Mouse (Mus musculus) stomach, embryonic 15.5 days (tissue): Measurements from ENCODE around the gene Kcnn1. TPM values are rescaled to one million over a fixed set of nuclear protein-coding genes. Genes with fewer than 3 reads are reported as not detected.

Experiments used
- ATAC-seq: fragments of 200-750 bp; cut with Nextera tagmentation; 2 replicates; pipeline ENCODE4 v1.8.0; 2017; ENCODE audit warnings: low read depth, moderate number of reproducible peaks, moderate TSS enrichment; ENCODE audit not compliant: insufficient read depth, low FRiP score
- H3K27ac ChIP-seq: fragments of 300-500 bp; sonication (generic); 2 replicates; pipeline ENCODE4 v1.5.1; 2015; ENCODE audit warnings: mild to moderate bottlenecking, inconsistent platforms
- H3K27me3 ChIP-seq: fragments of 300-500 bp; sonication (generic); replicated peaks from 2 replicates; pipeline ENCODE4 v1.6.1; 2015; ENCODE audit warnings: inconsistent platforms
- H3K36me3 ChIP-seq: fragments of 300-500 bp; sonication (generic); 2 replicates; pipeline ENCODE4 v1.6.1; 2015; ENCODE audit warnings: inconsistent platforms
- H3K4me1 ChIP-seq: fragments of 300-500 bp; sonication (generic); 2 replicates; pipeline ENCODE4 v1.6.1; 2015; ENCODE audit warnings: inconsistent platforms
- H3K4me2 ChIP-seq: fragments of 300-500 bp; sonication (generic); 2 replicates; pipeline ENCODE4 v1.6.1; 2015; ENCODE audit warnings: mild to moderate bottlenecking, inconsistent platforms
- H3K4me3 ChIP-seq: fragments of 300-500 bp; sonication (generic); replicated peaks from 2 replicates; pipeline ENCODE4 v1.5.1; 2015; ENCODE audit warnings: inconsistent platforms
- H3K9ac ChIP-seq: fragments of 300-500 bp; sonication (generic); 2 replicates; pipeline ENCODE4 v1.6.1; 2015; ENCODE audit warnings: inconsistent platforms
- H3K9me3 ChIP-seq: fragments of 300-500 bp; sonication (generic); 2 replicates; pipeline ENCODE4 v1.6.1; 2016; ENCODE audit warnings: inconsistent platforms
- WGBS: fragments of 180-500 bp; shearing (Covaris S2); methylation state at CpG from one replicate; pipeline ENCODE4 v1.1.7; 2015; 5-methylcytosine and 5-hydroxymethylcytosine counted together
- polyA plus RNA-seq: library from polyadenylated mRNA; unstranded; fragments of >200 nt; fragmentation: Nextera tagmentation; extraction: Ambion mirVana; gene quantifications from 2 replicates; pipeline ENCODE4 v1.2.1, GENCODE M21; 2015

Gene Kcnn1
- polyA plus RNA-seq: 1.5 and 2.1 TPM in 2 replicates

DNA sequence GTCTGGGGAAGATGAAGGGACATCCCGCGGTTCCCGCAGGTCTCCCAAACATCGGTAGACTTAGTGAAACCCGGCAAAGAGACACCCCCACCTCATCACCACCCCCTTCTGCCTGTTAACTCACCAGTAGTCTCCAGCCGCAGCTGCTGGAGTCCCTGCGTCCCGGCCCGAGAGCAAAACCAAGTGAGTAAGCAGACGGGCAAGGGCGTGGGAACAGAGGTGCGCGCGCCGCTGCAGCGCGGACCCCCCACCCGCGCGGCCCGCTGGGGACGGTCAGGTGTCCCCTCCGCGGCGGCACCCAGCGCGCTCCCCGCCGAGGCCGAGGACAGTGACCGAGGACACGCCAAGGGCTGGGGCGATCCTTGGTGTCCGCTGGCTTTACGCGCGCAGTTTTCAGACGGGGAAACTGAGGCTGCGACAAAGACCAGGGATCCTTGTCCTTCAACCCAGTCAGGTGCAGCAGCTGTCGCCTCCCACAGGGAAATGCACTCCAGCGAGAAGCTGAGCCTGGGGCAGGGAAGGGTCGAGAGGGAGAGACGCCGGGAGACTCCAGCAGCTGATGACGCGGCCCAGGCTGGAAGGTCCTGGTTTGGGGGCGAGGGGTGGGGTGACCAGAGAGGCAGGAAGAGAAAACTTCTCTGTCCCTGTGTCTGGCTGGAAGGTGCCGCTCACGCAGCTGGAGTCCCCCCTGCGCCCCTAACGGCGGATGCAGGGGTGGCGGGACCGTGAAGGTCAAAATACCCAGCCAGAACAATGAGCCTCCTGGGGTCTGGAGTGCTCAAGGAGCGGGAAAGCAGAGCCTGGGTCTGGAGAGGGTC lies at the start of gene Kcnn1:
Gene Kcnn1 (minus strand): TSS at position 435 of the 818 bp plus-strand sequence.
- no peak for ATAC-seq
- Histone ChIP-seq H3K27ac (no peak within 1 kb of the TSS), H3K9me3 (no peaks in the 10 kb centered on the region), H3K4me1 (peaks cover 33% of the 10 kb centered on the region), H3K36me3 (peaks cover 2% of the 10 kb centered on the region; the same call in 1 of the 2 replicates), H3K4me3 (peak within 1 kb of the TSS; percentile 60), H3K27me3 (peaks cover 34% of the 10 kb centered on the region), H3K9ac (peak within 1 kb of the TSS; percentile 29; the same call in 1 of the 2 replicates), H3K4me2 (peak within 1 kb of the TSS; percentile 84)
- under 1% methylated on average over 55 of the region's 55 CpGs for WGBS

DNA sequence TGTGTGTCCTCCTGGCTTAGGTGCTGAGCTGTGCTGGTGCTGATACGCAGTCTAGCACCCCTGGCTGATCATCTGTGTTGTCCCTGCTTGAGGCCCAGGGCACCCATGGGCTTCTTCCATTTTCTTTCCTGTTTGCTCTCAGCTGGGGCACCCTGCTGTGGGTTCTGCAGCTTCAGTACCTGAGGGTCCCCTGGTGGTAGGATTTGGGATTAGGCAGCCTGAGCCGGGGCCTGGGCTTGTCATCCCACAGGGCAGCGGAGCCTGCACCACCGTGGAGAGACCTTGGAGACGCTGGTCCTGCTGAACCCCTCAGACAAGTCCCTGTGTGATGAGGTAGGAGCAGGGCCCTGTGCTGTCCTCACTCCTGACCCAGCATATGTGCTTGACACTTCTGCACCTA lies 48.5 kb upstream of the Kcnn1 start:
- H3K36me3 ChIP-seq: peaks cover 57% of the 10 kb centered on the region
- 80% methylated on average over 5 of the region's 5 CpGs for WGBS
- H3K4me3 ChIP-seq: no peak overlapping the region
- H3K4me1 ChIP-seq: peaks cover 4% of the 10 kb centered on the region; the same call in 1 of the 2 replicates
- no peaks in the 10 kb centered on the region for H3K9me3 ChIP-seq
- no peak overlapping the region for H3K4me2 ChIP-seq
- no peaks in the 10 kb centered on the region for H3K27me3 ChIP-seq
- H3K27ac ChIP-seq: no peak overlapping the region
- H3K9ac ChIP-seq: no peak overlapping the region
- no peak for ATAC-seq

DNA sequence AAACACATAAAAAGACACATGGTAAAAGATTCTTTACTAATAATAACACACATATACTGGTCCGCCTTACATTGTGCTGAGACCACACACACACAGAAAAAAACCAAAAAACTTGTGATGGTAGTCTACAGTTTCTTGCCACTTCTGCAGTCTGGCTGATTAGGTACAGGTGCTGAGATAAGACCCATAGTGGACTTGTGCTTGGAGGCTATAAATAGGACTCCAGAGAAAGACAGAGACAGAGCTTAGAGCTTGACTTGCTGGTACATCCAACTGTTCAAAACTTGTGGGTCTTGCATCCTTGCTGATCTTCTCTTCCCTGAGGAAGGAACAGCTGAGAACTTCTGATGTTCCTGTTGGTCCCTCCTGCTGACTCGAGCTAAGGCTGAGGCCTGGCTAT lies 44.5 kb upstream of the Kcnn1 start:
- 85% methylated on average over 2 of the region's 2 CpGs for WGBS
- ATAC-seq: no peak
- H3K27ac ChIP-seq: no peak overlapping the region

DNA sequence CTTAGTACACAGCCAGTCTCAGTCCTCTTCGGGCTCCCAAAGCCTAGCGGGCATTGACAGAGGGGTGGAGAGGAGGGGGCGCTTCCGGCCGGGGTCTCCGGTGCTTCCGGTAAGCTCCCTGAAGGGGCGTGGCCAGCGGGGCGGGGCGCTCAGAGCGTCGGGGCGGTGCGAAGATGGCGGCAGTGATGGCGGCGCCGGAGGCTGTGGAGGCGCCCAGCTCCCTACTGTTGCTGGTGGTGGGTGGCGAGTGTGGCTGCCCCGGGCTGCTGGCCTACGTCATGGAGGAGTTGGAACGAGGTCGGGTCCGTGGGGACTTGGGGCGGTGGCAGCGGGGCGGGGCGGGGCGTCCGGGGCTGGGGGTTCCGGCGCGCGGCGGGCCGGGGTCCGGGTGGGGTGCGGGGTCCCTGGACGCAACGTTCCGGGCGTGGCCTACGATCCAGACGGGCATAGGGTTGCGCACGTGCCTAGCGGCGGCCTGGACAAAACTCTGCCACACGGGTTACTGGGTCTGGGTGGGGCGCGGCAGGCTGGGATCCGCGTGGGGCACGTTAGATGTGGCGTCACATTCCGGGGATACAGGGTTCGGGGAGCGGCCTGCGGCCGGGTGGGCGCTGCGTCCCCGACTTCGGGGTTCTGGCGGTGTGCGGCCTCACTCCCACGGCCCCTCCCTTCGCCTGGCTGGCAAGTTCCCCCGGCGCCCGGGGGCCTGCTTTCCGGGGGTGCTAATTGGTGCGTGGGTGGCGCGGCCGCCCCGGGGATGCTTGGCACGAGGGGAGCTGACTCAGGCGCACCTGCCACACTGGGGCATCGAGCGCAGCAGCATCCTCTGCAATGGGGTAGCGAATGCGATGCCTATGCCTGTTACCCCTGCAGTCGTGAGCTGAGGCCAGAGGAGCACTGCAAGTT lies 43.0 kb upstream of the Kcnn1 start, which contains the start of gene Map1s:
Gene Map1s (plus strand): TSS at position 102 of the 906 bp plus-strand sequence.
- peak; percentile 84 for ATAC-seq
- H3K27me3 ChIP-seq: no peaks in the 10 kb centered on the region
- H3K27ac ChIP-seq: peak within 1 kb of the TSS; percentile 83
- H3K36me3 ChIP-seq: 0 out of 2 replicates have a peak, but pooled peaks cover 4% of the 10 kb centered on the region
- H3K4me2 ChIP-seq: peak within 1 kb of the TSS; percentile 86
- H3K4me1 ChIP-seq: peaks cover 11% of the 10 kb centered on the region
- H3K4me3 ChIP-seq: peak within 1 kb of the TSS; percentile 88
- under 1% methylated on average over 81 of the region's 86 CpGs for WGBS
- H3K9ac ChIP-seq: peak within 1 kb of the TSS; percentile 84
- no peaks in the 10 kb centered on the region for H3K9me3 ChIP-seq

More for the DNA sequence above, 44.5 kb upstream of the Kcnn1 start:
- no peak overlapping the region for H3K9ac ChIP-seq
- H3K4me3 ChIP-seq: no peak overlapping the region
- peaks cover 11% of the 10 kb centered on the region for H3K4me1 ChIP-seq
- H3K9me3 ChIP-seq: no peaks in the 10 kb centered on the region
- H3K36me3 ChIP-seq: peaks cover 18% of the 10 kb centered on the region
- no peaks in the 10 kb centered on the region for H3K27me3 ChIP-seq
- H3K4me2 ChIP-seq: no peak overlapping the region

DNA sequence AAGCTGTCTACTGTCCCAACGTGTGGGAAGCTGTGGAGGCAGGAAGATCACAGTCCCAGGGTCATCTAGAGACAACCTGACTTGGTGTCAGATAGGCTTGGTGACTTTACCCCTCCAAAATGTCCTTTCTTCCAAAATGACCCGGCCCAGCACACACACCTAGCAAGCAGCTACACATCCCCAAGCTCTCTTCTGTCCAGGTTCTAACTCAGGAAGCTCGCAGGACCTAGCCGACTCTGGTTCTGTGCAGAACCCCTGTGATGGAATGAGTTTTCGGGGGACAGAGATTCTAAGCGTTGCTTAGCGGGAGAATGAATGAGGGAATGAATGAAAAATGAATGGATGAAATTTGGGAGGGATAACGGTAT lies 42.4 kb upstream of the Kcnn1 start:
- peak overlapping the region; percentile 83 for H3K27ac ChIP-seq
- no peak for ATAC-seq
- H3K4me2 ChIP-seq: peak overlapping the region; percentile 86
- H3K27me3 ChIP-seq: no peaks in the 10 kb centered on the region
- no peaks in the 10 kb centered on the region for H3K36me3 ChIP-seq
- peak overlapping the region; percentile 88 for H3K4me3 ChIP-seq
- H3K9ac ChIP-seq: peak overlapping the region; percentile 84
- H3K4me1 ChIP-seq: peaks cover 11% of the 10 kb centered on the region
- no peaks in the 10 kb centered on the region for H3K9me3 ChIP-seq
- 12% methylated on average over 8 of the region's 8 CpGs for WGBS

DNA sequence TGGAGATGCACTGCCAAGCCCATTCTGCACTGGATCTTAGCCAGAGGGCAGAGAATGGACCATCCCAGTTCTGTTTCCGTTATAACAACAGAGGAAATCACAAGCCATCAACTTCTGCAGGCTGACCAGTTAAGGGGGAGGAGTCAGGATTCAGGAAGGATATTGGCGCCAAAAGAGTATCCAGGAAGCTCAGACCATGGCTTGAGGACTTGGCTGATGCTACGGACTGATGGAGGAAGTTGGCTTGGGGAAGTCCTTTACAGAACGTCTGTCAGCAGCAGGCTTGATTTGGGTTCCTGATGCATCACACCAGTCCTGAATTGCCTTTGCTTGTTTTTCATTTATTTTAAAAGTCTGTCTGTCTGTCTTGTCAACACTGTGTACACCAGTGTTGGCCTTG lies 41.5 kb upstream of the Kcnn1 start:
- no peak for ATAC-seq
- Histone ChIP-seq H3K27me3 (no peaks in the 10 kb centered on the region), H3K36me3 (no peaks in the 10 kb centered on the region), H3K9me3 (no peaks in the 10 kb centered on the region), H3K4me2 (no peak overlapping the region), H3K4me3 (no peak overlapping the region), H3K27ac (no peak overlapping the region), H3K4me1 (peaks cover 11% of the 10 kb centered on the region), H3K9ac (no peak overlapping the region)
- WGBS: 61% methylated on average over 4 of the region's 4 CpGs

DNA sequence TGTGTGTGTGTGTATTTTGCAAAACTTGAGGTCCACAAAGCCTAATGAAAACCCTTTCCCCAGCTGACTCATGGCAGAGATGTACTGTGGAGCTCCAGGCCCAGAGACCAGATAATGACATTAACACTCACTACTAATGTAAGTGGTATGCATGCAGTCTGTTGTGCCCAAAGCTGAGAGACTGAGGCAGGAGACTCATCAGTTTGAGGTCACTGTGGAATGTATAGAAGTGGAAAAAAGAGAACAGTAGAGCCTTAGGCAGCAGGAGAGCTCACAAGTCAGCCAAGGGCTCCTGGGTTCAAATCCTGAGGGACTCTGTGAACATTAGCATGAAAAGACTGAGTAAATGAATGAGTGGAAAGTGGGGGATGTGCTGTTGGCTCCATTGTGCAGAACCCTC lies 40.5 kb upstream of the Kcnn1 start:
- ATAC-seq: no peak
- H3K27ac ChIP-seq: no peak overlapping the region
- H3K36me3 ChIP-seq: no peaks in the 10 kb centered on the region
- H3K4me1 ChIP-seq: peaks cover 11% of the 10 kb centered on the region
- no peaks in the 10 kb centered on the region for H3K9me3 ChIP-seq
- H3K4me2 ChIP-seq: no peak overlapping the region
- no peaks in the 10 kb centered on the region for H3K27me3 ChIP-seq
- no peak overlapping the region for H3K9ac ChIP-seq
- no peak overlapping the region for H3K4me3 ChIP-seq

DNA sequence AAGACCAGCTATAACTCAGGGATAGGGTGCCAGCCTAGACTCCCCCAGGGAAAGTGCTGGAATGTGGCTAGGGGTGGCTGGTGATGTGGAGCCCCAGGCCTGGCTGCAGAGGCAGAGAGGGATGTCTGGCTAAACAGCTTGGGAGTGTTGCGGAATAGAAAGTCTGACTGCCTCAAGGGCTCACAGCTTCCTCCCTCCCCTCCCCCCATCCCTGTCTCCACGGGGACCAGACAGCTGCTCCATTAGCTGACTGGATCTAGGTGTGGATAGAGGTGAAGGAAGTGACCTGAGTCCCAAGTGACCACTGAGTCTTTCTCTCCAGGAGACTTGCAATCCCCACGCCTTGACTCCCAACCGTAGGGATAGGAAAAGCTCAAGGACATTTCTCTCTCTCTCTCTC lies 40.1 kb upstream of the Kcnn1 start:
- no peak overlapping the region for H3K27ac ChIP-seq
- H3K9ac ChIP-seq: no peak overlapping the region
- no peaks in the 10 kb centered on the region for H3K36me3 ChIP-seq
- H3K9me3 ChIP-seq: no peaks in the 10 kb centered on the region
- no peaks in the 10 kb centered on the region for H3K27me3 ChIP-seq
- 37% methylated on average over 4 of the region's 4 CpGs for WGBS
- H3K4me1 ChIP-seq: peaks cover 11% of the 10 kb centered on the region
- ATAC-seq: no peak
- H3K4me2 ChIP-seq: no peak overlapping the region
- no peak overlapping the region for H3K4me3 ChIP-seq

DNA sequence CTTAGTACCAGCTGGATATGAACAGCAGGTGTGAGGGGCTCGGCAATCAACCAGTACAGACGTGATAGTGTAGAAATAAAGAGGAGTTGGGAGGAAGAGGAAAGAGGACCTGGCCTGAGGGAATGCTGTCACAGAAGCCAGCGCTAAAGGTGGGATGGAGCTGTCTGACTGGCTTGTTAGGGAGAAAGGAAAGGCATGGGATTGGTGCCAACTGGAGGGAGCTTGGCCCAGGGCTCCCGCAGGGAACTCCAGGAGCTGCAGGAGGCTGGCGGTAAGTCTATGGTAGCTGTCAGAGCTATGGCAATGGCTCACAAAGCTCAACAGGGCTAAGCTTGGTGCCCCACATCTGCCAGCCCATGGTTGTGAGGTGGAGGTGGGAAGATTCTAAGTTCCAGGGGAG lies 39.2 kb upstream of the Kcnn1 start:
- H3K36me3 ChIP-seq: no peaks in the 10 kb centered on the region
- ATAC-seq: no peak

DNA sequence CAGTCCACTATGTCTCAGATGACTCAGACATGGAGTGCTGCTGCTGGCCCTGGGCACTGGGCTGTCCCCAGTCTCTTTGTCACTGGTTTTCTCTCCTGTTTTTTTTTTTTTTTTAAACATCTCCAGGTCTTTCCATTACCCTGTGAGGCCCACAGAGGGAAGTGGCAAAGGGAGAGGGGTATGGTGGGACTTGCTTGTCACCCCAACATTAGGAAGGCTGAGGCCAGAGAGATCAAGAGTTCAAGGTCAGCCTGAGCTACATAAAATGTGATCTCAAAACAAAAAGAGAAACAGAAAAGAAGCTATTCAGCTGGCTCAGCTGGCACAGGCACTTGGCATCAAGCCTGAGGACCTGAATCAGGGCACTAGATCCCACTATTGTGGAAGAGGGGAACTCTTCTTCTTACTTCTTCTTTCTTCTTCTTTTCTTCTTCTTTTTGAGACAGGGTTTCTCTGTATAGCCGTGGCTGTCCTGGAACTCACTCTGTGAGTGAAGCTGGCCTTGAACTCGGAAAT lies 37.9 kb upstream of the Kcnn1 start:
- Histone ChIP-seq H3K27ac (no peak overlapping the region), H3K36me3 (no peaks in the 10 kb centered on the region), H3K4me2 (no peak overlapping the region), H3K4me1 (peaks cover 8% of the 10 kb centered on the region), H3K9ac (no peak overlapping the region), H3K4me3 (no peak overlapping the region), H3K27me3 (no peaks in the 10 kb centered on the region), H3K9me3 (no peaks in the 10 kb centered on the region)
- no peak for ATAC-seq
- WGBS: 74% methylated on average over 2 of the region's 2 CpGs

More for the DNA sequence above, 39.2 kb upstream of the Kcnn1 start:
- no peaks in the 10 kb centered on the region for H3K9me3 ChIP-seq
- 34% methylated on average over 5 of the region's 5 CpGs for WGBS
- no peak overlapping the region for H3K4me2 ChIP-seq
- H3K9ac ChIP-seq: no peak overlapping the region; the same call in 1 of the 2 replicates
- no peak overlapping the region for H3K27ac ChIP-seq
- no peak overlapping the region for H3K4me3 ChIP-seq
- no peaks in the 10 kb centered on the region for H3K27me3 ChIP-seq
- peaks cover 11% of the 10 kb centered on the region for H3K4me1 ChIP-seq

DNA sequence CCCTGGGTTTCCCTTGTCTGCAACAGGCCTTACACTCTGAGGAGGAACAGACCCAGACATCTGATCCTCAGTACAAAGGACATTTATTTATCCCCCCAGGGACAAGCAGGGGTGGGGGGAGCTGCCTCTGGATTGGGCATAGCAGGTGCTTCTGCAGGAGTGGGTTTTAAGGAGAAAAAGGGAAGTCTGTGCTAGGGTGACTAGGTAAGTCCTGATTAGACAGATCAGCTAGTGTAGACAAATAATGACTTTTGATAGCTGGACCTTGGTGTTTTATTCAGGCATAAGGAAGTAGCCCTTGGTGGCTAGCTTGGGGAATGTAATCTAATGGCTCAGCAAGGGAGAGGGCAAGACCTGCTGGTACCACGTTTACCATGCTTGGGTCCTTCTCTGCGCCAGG lies 36.2 kb upstream of the Kcnn1 start:
- no peak overlapping the region for H3K9ac ChIP-seq
- no peaks in the 10 kb centered on the region for H3K27me3 ChIP-seq
- no peak overlapping the region for H3K4me2 ChIP-seq
- no peak overlapping the region for H3K4me3 ChIP-seq
- H3K9me3 ChIP-seq: no peaks in the 10 kb centered on the region
- 79% methylated on average over 2 of the region's 2 CpGs for WGBS
- no peak for ATAC-seq
- H3K4me1 ChIP-seq: peaks cover 13% of the 10 kb centered on the region; the same call in 1 of the 2 replicates
- H3K36me3 ChIP-seq: peaks cover 15% of the 10 kb centered on the region
- H3K27ac ChIP-seq: no peak overlapping the region
